Mouse (Mus musculus): ENCODE measurements at regions not wholly inside any gene's neighbourhood (a gene's known extent, or its start where the extent isn't known, plus 50 kb on each side); places are given as distances from the start of the nearest gene placed in this dataset.

DNA sequence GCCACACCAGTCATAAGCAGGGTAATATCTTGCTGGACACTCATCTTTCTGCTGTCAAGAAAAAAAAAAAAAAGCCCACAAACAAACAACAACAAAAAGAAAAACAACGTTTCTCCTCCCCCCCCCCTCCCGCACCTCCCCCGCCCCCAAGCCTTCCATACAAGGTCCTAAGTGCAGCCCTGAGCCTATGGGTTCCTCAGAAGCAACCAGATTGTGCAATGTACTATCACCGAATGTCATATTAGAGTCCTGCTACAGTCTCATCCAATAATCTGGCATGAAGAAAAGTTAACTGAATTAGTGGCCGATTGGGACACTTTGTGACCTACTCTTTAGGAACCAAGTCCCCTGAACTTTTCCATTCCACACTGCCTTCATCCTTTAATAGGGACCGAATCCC, 161.5 kb downstream of the Gm10295 start:
- no peak for ATAC-seq (replicated peaks)
- Histone ChIP-seq H3K4me3 (no peak overlapping the region), H3K27ac (replicated peaks) (no peak overlapping the region), H3K4me1 (peaks cover 11% of the 10 kb centered on the region), H3K9me3 (no peaks in the 10 kb centered on the region), H3K4me2 (replicated peaks) (no peak overlapping the region), H3K36me3 (no peaks in the 10 kb centered on the region), H3K27me3 (no peaks in the 10 kb centered on the region), H3K9ac (replicated peaks) (no peak overlapping the region)
- WGBS, result 51% methylated on average over 5 of the region's 6 CpGs

GRCm38 (mm10) chr7:71188119-71188518, 163.2 kb downstream of the Gm10295 start:
- no peak for ATAC-seq (replicated peaks)
- 19% methylated on average over 6 of the region's 6 CpGs for WGBS
- Histone ChIP-seq H3K27me3 (no peaks in the 10 kb centered on the region), H3K4me3 (no peak overlapping the region), H3K36me3 (no peaks in the 10 kb centered on the region), H3K9ac (replicated peaks) (no peak overlapping the region), H3K9me3 (no peaks in the 10 kb centered on the region), H3K4me2 (replicated peaks) (no peak overlapping the region), H3K4me1 (peaks cover 9% of the 10 kb centered on the region), H3K27ac (replicated peaks) (no peak overlapping the region)

- no peak overlapping the region for H3K9ac ChIP-seq (replicated peaks)
- no peaks in the 10 kb centered on the region for H3K36me3 ChIP-seq
- H3K27ac ChIP-seq (replicated peaks), result no peak overlapping the region
- no peaks in the 10 kb centered on the region for H3K9me3 ChIP-seq
- H3K4me3 ChIP-seq, result no peak overlapping the region
- no peaks in the 10 kb centered on the region for H3K27me3 ChIP-seq
- no peak overlapping the region for H3K4me2 ChIP-seq (replicated peaks)
- WGBS, result 85% methylated on average over 4 of the region's 4 CpGs
- H3K4me1 ChIP-seq, result no peaks in the 10 kb centered on the region
- no peak for ATAC-seq (replicated peaks)
Observed at GRCm38 (mm10) chr7:71174871-71175270, 176.4 kb downstream of the Gm10295 start.

DNA sequence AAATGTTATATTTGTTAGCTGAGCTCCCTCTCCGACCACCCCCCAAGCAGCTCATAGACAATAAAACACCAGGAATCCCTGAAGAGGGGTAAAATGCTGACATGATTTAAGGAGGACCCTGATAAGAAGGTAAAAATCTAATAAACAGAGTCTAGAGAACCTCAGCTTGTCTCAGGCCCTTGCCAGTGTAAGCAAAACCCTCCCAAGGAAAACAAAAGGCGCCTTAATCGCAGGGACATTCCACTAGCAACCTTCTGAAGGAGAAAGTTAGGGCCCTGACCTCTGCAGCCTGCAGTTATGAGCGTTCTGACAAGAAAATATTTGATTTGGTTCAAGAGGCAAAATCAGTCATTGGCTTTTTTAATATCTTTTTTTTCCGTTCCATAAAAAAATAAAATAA, 212.2 kb downstream of the Gm10295 start:
- H3K4me1 ChIP-seq, result no peaks in the 10 kb centered on the region
- no peak overlapping the region for H3K4me2 ChIP-seq (replicated peaks)
- no peak overlapping the region for H3K9ac ChIP-seq (replicated peaks)
- no peak for ATAC-seq (replicated peaks)
- H3K4me3 ChIP-seq, result no peak overlapping the region
- 75% methylated on average over 5 of the region's 5 CpGs for WGBS
- H3K27ac ChIP-seq (replicated peaks), result no peak overlapping the region
- H3K36me3 ChIP-seq, result no peaks in the 10 kb centered on the region
- H3K27me3 ChIP-seq, result no peaks in the 10 kb centered on the region
- H3K9me3 ChIP-seq, result no peaks in the 10 kb centered on the region

DNA sequence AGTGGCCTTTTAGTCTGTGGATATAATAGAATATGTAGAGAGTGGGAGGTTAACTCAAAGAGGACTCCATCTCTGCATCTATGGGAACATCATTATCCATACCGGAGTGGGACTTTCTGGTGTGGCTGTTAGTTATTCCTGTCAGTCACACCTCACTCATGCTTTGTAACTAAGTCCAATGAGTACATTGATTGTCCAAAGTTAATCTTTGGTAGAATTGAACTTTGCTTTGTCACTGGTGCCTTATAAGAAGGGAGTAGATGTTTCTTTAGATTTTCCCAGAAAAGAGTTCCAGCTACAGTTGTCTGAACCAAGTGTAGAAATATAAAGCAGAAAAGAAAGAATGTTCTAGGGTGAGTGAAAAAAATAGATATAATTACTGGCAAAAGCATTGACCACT, 221.3 kb downstream of the Gm10295 start:
- Histone ChIP-seq H3K27me3 (no peaks in the 10 kb centered on the region), H3K4me1 (no peaks in the 10 kb centered on the region), H3K27ac (replicated peaks) (no peak overlapping the region), H3K36me3 (no peaks in the 10 kb centered on the region), H3K4me2 (replicated peaks) (no peak overlapping the region), H3K9me3 (no peaks in the 10 kb centered on the region), H3K9ac (replicated peaks) (no peak overlapping the region), H3K4me3 (no peak overlapping the region)
- WGBS, result 90% methylated on average over 1 of the region's 1 CpGs
- ATAC-seq (replicated peaks), result no peak

DNA sequence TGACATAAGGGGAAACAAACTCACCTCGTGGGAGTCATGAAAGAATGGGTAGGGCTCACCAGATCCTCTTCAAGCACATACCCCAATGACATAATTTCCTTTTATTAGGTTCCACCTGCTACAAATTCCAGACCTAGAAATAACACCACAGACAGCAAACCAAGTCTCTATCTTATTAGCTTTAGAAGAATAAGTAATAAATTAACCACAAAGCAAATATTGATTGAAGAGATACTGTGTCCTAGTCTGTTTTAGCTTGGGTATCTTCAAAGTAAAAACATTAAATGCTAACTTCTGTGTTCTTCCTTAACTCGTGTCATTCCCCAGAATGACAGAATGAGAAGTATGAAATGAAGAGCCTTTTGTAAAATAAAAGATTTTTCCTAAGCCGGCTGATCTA, 222.4 kb downstream of the Gm10295 start:
- 51% methylated on average over 3 of the region's 3 CpGs for WGBS
- H3K4me2 ChIP-seq (replicated peaks), result no peak overlapping the region
- ATAC-seq (replicated peaks), result no peak
- H3K9ac ChIP-seq (replicated peaks), result no peak overlapping the region
- H3K9me3 ChIP-seq, result no peaks in the 10 kb centered on the region
- H3K27me3 ChIP-seq, result no peaks in the 10 kb centered on the region
- no peak overlapping the region for H3K27ac ChIP-seq (replicated peaks)
- H3K36me3 ChIP-seq, result no peaks in the 10 kb centered on the region
- H3K4me1 ChIP-seq, result no peaks in the 10 kb centered on the region
- no peak overlapping the region for H3K4me3 ChIP-seq

- Histone ChIP-seq H3K27ac (replicated peaks) (no peak overlapping the region), H3K36me3 (no peaks in the 10 kb centered on the region), H3K4me1 (no peaks in the 10 kb centered on the region), H3K4me2 (replicated peaks) (no peak overlapping the region), H3K9ac (replicated peaks) (no peak overlapping the region), H3K27me3 (no peaks in the 10 kb centered on the region), H3K4me3 (no peak overlapping the region), H3K9me3 (no peaks in the 10 kb centered on the region)
- no peak for ATAC-seq (replicated peaks)
- 48% methylated on average over 5 of the region's 5 CpGs for WGBS
Observed at GRCm38 (mm10) chr7:71121453-71121852, 229.8 kb downstream of the Gm10295 start.

DNA sequence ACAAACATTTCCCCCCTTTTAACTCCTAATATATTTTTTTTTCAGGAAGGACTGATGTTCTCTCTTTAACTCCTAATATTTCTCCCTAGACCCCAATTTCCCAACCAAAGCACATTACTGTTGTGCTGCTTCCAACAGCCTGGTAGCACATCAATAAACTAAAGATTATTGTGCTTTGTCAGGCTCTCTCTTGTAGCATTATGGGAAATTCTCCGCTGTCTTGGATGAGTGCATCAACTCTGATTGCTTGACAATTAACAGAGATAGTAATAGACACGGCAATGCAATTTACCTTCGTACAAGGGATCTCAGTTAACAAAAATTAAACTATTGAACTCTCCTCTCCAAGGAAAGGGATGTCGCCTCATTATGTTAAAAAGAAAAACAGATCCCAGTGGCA, 230.3 kb downstream of the Gm10295 start:
- no peak overlapping the region for H3K4me2 ChIP-seq (replicated peaks)
- no peak overlapping the region for H3K9ac ChIP-seq (replicated peaks)
- no peak overlapping the region for H3K4me3 ChIP-seq
- no peaks in the 10 kb centered on the region for H3K27me3 ChIP-seq
- 78% methylated on average over 4 of the region's 4 CpGs for WGBS
- no peak overlapping the region for H3K27ac ChIP-seq (replicated peaks)
- no peaks in the 10 kb centered on the region for H3K9me3 ChIP-seq
- H3K4me1 ChIP-seq, result no peaks in the 10 kb centered on the region
- no peak for ATAC-seq (replicated peaks)
- H3K36me3 ChIP-seq, result no peaks in the 10 kb centered on the region

GRCm38 (mm10) chr7:71119987-71120386, 231.3 kb downstream of the Gm10295 start:
- Histone ChIP-seq H3K4me2 (replicated peaks) (no peak overlapping the region), H3K9me3 (no peaks in the 10 kb centered on the region), H3K27ac (replicated peaks) (no peak overlapping the region), H3K27me3 (no peaks in the 10 kb centered on the region), H3K36me3 (no peaks in the 10 kb centered on the region), H3K4me3 (no peak overlapping the region), H3K9ac (replicated peaks) (no peak overlapping the region), H3K4me1 (no peaks in the 10 kb centered on the region)
- ATAC-seq (replicated peaks), result no peak
- 81% methylated on average over 6 of the region's 6 CpGs for WGBS

- no peak for ATAC-seq (replicated peaks)
- Histone ChIP-seq H3K4me3 (no peak overlapping the region), H3K9ac (replicated peaks) (no peak overlapping the region), H3K4me2 (replicated peaks) (no peak overlapping the region), H3K27ac (replicated peaks) (no peak overlapping the region), H3K4me1 (no peaks in the 10 kb centered on the region), H3K27me3 (no peaks in the 10 kb centered on the region), H3K36me3 (no peaks in the 10 kb centered on the region), H3K9me3 (no peaks in the 10 kb centered on the region)
- 88% methylated on average over 6 of the region's 6 CpGs for WGBS
Observed at GRCm38 (mm10) chr7:71107101-71107500, 244.2 kb downstream of the Gm10295 start.

GRCm38 (mm10) chr7:71100266-71100665, 251.0 kb downstream of the Gm10295 start:
- Histone ChIP-seq H3K4me3 (no peak overlapping the region), H3K27me3 (no peaks in the 10 kb centered on the region), H3K36me3 (no peaks in the 10 kb centered on the region), H3K27ac (replicated peaks) (no peak overlapping the region), H3K4me2 (replicated peaks) (no peak overlapping the region), H3K9ac (replicated peaks) (no peak overlapping the region), H3K4me1 (no peaks in the 10 kb centered on the region), H3K9me3 (no peaks in the 10 kb centered on the region)
- WGBS, result 88% methylated on average over 2 of the region's 2 CpGs
- no peak for ATAC-seq (replicated peaks)

DNA sequence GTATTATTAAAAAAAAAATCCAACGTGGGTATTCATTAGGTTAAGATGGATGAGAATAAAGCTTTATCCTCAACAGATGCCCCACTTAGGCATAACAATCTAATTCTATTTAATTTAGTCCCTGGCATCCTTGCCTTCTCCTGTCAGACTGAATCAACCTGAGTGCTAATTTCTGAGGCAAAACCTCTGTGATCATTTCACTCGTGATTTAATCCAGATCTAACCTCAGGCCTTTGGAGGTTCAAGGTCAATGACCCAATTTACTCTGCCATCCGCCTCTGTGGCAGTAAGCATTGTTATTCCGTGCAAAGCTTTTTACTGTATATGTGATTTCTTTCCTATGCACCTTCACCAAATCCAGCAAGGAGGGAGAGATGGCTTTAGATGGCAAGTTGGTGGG, 253.0 kb downstream of the Gm10295 start:
- no peaks in the 10 kb centered on the region for H3K27me3 ChIP-seq
- ATAC-seq (replicated peaks), result no peak

GRCm38 (mm10) chr7:71093301-71093939, 257.9 kb downstream of the Gm10295 start:
- Histone ChIP-seq H3K4me3 (no peak overlapping the region), H3K36me3 (no peaks in the 10 kb centered on the region), H3K27ac (replicated peaks) (no peak overlapping the region), H3K9ac (replicated peaks) (no peak overlapping the region), H3K9me3 (no peaks in the 10 kb centered on the region), H3K27me3 (no peaks in the 10 kb centered on the region), H3K4me2 (replicated peaks) (no peak overlapping the region), H3K4me1 (no peaks in the 10 kb centered on the region)
- ATAC-seq (replicated peaks), result no peak
- WGBS, result 84% methylated on average over 6 of the region's 6 CpGs

More for the DNA sequence above, 253.0 kb downstream of the Gm10295 start:
- Histone ChIP-seq H3K4me2 (replicated peaks) (no peak overlapping the region), H3K36me3 (no peaks in the 10 kb centered on the region), H3K9me3 (no peaks in the 10 kb centered on the region), H3K4me3 (no peak overlapping the region), H3K27ac (replicated peaks) (no peak overlapping the region), H3K4me1 (no peaks in the 10 kb centered on the region), H3K9ac (replicated peaks) (no peak overlapping the region)
- 56% methylated on average over 4 of the region's 4 CpGs for WGBS
